In the genomic region with DNA sequence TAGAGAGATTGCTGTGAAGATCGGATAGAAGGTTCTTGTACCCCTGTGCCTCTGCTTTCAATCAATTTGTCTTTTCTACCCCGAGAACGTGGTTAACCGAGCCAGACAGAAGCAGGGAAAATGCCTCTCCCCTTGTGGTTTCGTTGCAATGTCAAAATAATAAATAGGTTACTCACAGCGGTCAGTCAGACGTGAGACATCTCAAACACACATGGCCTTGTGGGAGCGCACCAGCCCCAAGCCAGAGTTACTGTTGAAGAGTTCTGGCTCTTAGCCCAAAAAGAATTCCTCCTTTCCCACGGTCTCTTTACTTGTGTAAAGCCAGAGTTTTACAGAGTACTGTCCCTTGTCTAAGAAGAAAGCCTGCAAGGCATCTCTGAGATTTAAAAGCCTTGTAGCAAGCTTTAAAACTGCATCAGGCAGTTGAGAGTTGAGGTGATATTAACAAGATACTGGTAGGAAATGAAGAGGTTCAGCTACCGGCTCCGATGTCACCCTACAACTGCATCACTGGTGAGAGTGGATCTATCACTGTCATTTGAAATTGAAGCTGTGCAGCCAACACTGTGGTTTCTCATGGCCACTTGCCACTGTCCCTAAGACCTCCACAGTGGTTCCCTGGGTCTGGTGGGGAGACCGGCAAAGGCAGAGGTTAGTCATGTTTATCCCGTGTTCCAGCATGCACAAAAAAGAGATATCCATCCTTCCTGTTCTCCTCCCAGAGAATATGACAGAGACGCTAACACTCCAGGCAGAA, we compare ENCODE assay signal across 10 mouse cellular contexts.
DNase-seq lines count a peak whose midpoint lies in the region; ATAC-seq and TF ChIP-seq lines count a peak whose summit lies in the region.
"Had no signal": no experiment of that assay in that cellular context is flagged by ENCODE, and none has a peak within 500 bp of the region (broad histone marks: within the 10 kb centered on the region; RNA-seq: fewer than 3 reads in every experiment).

No protein-coding gene starts in this region.

- H3K27ac ChIP-seq in lung, embryonic 14.5 days (ENCODE audit: low read depth) = no peak overlapping the region
- no peak overlapping the region for H3K27ac ChIP-seq in neural tube, embryonic 14.5 days (ENCODE audit: low read depth, low read length)
- no peak overlapping the region for H3K27ac ChIP-seq in forebrain, embryonic 10.5 days
- H3K27ac ChIP-seq: limb, embryonic 12.5 days had no signal

- H3K9me3 ChIP-seq in lung, embryonic 14.5 days (ENCODE audit: low read depth, low read length) = no peaks in the 10 kb centered on the region
- no peaks in the 10 kb centered on the region for H3K9me3 ChIP-seq in neural tube, embryonic 14.5 days (ENCODE audit: control insufficient read depth, low read length)
- no peaks in the 10 kb centered on the region for H3K9me3 ChIP-seq in forebrain, embryonic 10.5 days
- H3K9me3 ChIP-seq: limb, embryonic 12.5 days had no signal

- 45% methylated on average over 14 of the region's 14 CpGs for WGBS in lung, embryonic 14.5 days
- WGBS in neural tube, embryonic 14.5 days = 57% methylated on average over 14 of the region's 14 CpGs
- 92% methylated on average over 14 of the region's 14 CpGs for WGBS in forebrain, embryonic 10.5 days

- peak; percentile 92 for DNase-seq in heart, adult 11 months
- DNase-seq in heart, postnatal 25 days (ENCODE audit: low spot score) = no peak
- peak; percentile 84 for DNase-seq in lung, embryonic 14.5 days
- DNase-seq in lung, postnatal 25 days (ENCODE audit: low spot score) = no peak
- peak; percentile 22 for DNase-seq in adrenal gland, postnatal 25 days
- no peak for DNase-seq in left cerebral cortex, postnatal 14 days (ENCODE audit: low spot score in 2 of 2)
- DNase-seq in forebrain, embryonic 10.5 days (ENCODE audit: extremely low spot score, low spot score) = no peak
- DNase-seq: cerebellum, adult 11 months had no signal

- TF ChIP-seq CTCF in lung, embryonic 14.5 days (IDR thresholded peaks at IDR 0.05; ENCODE audit: low read depth) = no peak

- H3K4me3 ChIP-seq in lung, embryonic 14.5 days (ENCODE audit: low read depth, low read length) = no peak overlapping the region
- H3K4me3 ChIP-seq in neural tube, embryonic 14.5 days (ENCODE audit: low read depth, low read length) = no peak overlapping the region
- no peak overlapping the region for H3K4me3 ChIP-seq in forebrain, embryonic 10.5 days
- H3K4me3 ChIP-seq: limb, embryonic 12.5 days had no signal

- peaks cover 7% of the 10 kb centered on the region; the same call in 1 of the 2 replicates for H3K4me1 ChIP-seq in lung, embryonic 14.5 days (ENCODE audit: insufficient read depth)
- 0 out of 2 replicates have a peak, but pooled peaks cover 5% of the 10 kb centered on the region for H3K4me1 ChIP-seq in neural tube, embryonic 14.5 days (ENCODE audit: control insufficient read depth, insufficient read depth, low read length)
- H3K4me1 ChIP-seq in forebrain, embryonic 10.5 days = no peaks in the 10 kb centered on the region

- no peak overlapping the region for H3K9ac ChIP-seq in lung, embryonic 14.5 days
- no peak overlapping the region for H3K9ac ChIP-seq in neural tube, embryonic 14.5 days (replicated peaks; ENCODE audit: low read depth, low read length)
- H3K9ac ChIP-seq: limb, embryonic 12.5 days had no signal

- no peaks in the 10 kb centered on the region for H3K36me3 ChIP-seq in lung, embryonic 14.5 days (ENCODE audit: insufficient read depth)
- no peaks in the 10 kb centered on the region for H3K36me3 ChIP-seq in neural tube, embryonic 14.5 days (ENCODE audit: control insufficient read depth, insufficient read depth, low read length)
- no peaks in the 10 kb centered on the region for H3K36me3 ChIP-seq in forebrain, embryonic 10.5 days (replicated peaks)
- H3K36me3 ChIP-seq: limb, embryonic 12.5 days had no signal

- H3K4me2 ChIP-seq in lung, embryonic 14.5 days = peak overlapping the region; percentile 20; the same call in 1 of the 2 replicates
- no peak overlapping the region for H3K4me2 ChIP-seq in neural tube, embryonic 14.5 days (ENCODE audit: low read depth, low read length)
- H3K4me2 ChIP-seq: limb, embryonic 12.5 days had no signal

- intact Hi-C loops in heart, postnatal 25 days (cut with DNase I) = no loop called here
- intact Hi-C loops in left cerebral cortex, postnatal 14 days (cut with DNase I) = no loop called here

- ATAC-seq in lung, embryonic 14.5 days (ENCODE audit: insufficient read depth) = peak; percentile 70
- peak; percentile 21; the same call in 1 of the 2 replicates for ATAC-seq in neural tube, embryonic 14.5 days (ENCODE audit: low read depth)

- no peaks in the 10 kb centered on the region for H3K27me3 ChIP-seq in lung, embryonic 14.5 days (ENCODE audit: insufficient read depth, low read length)
- H3K27me3 ChIP-seq in neural tube, embryonic 14.5 days (ENCODE audit: control insufficient read depth, insufficient read depth, low read length) = no peaks in the 10 kb centered on the region
- H3K27me3 ChIP-seq in forebrain, embryonic 10.5 days (ENCODE audit: poor library complexity, severe bottlenecking) = no peaks in the 10 kb centered on the region
- H3K27me3 ChIP-seq: limb, embryonic 12.5 days had no signal

Comparison
In these comparisons a context has a peak if more than half of its experiments do, and no peak if none do; other contexts are left out.
1. DNase-seq: peak in heart, adult 11 months (single experiment), lung, embryonic 14.5 days (single experiment) and adrenal gland, postnatal 25 days (single experiment); none in heart, postnatal 25 days (single experiment), lung, postnatal 25 days (single experiment), left cerebral cortex, postnatal 14 days (0 of 2) and forebrain, embryonic 10.5 days (single experiment).